Mouse (Mus musculus) ES-Bruce4 (cell line): ENCODE measurements around the gene Setd1b. TPM values are rescaled to one million over a fixed set of nuclear protein-coding genes. Genes with fewer than 3 reads are reported as not detected.

Experiments
- H3K27ac ChIP-seq: 2 replicates; pipeline ENCODE4 v1.5.1; 2012; ENCODE audit warnings: low read length, inconsistent platforms; ENCODE audit not compliant: insufficient read depth
- H3K27me3 ChIP-seq: 2 replicates; pipeline ENCODE4 v1.6.1; 2012; ENCODE audit warnings: mild to moderate bottlenecking, low read length, inconsistent platforms; ENCODE audit not compliant: control insufficient read depth, poor library complexity, insufficient read depth, severe bottlenecking
- H3K36me3 ChIP-seq: 2 replicates; pipeline ENCODE4 v1.6.1; 2012; ENCODE audit warnings: inconsistent platforms, mild to moderate bottlenecking, low read length, moderate library complexity; ENCODE audit not compliant: control insufficient read depth, poor library complexity, insufficient read depth, severe bottlenecking
- H3K4me1 ChIP-seq: one replicate; pipeline ENCODE4 v1.8.1; 2011; ENCODE audit warnings: low read length; ENCODE audit not compliant: control insufficient read depth, insufficient read depth
- H3K4me3 ChIP-seq: 2 replicates; pipeline ENCODE4 v1.5.1; 2011; ENCODE audit warnings: low read depth, mild to moderate bottlenecking, low read length
- H3K9ac ChIP-seq: 2 replicates; pipeline ENCODE4 v1.6.1; 2012; ENCODE audit warnings: low read depth, mild to moderate bottlenecking, inconsistent platforms; ENCODE audit not compliant: poor library complexity, severe bottlenecking
- H3K9me3 ChIP-seq: replicated peaks from 2 replicates; pipeline ENCODE4 v1.6.1; 2012; ENCODE audit warnings: mild to moderate bottlenecking, low read length, inconsistent platforms; ENCODE audit not compliant: control insufficient read depth, poor library complexity, insufficient read depth, severe bottlenecking
- CTCF ChIP-seq: IDR thresholded peaks from one replicate; pipeline ENCODE4 v1.8.1; 2011; ENCODE audit warnings: low read depth, low read length
- EP300 ChIP-seq: IDR thresholded peaks from 2 replicates; pipeline ENCODE4 v1.6.1; 2011; ENCODE audit warnings: low read depth, low read length; ENCODE audit not compliant: insufficient read depth
- POLR2A ChIP-seq: IDR thresholded peaks from one replicate; pipeline ENCODE4 v1.8.1; 2011; ENCODE audit warnings: low read length; ENCODE audit not compliant: insufficient read depth
- polyA plus RNA-seq: library from polyadenylated mRNA; stranded (reverse); fragments of >200 nt; gene quantifications from 2 replicates; pipeline ENCODE4 v1.2.4, GENCODE M21; 2011; ENCODE audit warnings: low read depth; ENCODE audit not compliant: missing spikeins, insufficient read depth, insufficient read length

The Setd1b gene
- 8.6 and 11.3 TPM in 2 replicates for polyA plus RNA-seq

- peak within 1 kb of the TSS; percentile 98 for H3K9ac ChIP-seq
- no peaks in the 10 kb centered on the region for H3K9me3 ChIP-seq
- H3K4me1 ChIP-seq = peaks cover 7% of the 10 kb centered on the region
- H3K4me3 ChIP-seq = peak within 1 kb of the TSS; percentile 92
- H3K36me3 ChIP-seq = no peaks in the 10 kb centered on the region
- H3K27ac ChIP-seq = peak within 1 kb of the TSS; percentile 73
- H3K27me3 ChIP-seq = no peaks in the 10 kb centered on the region
- TF ChIP-seq CTCF = no peak
- no peak for TF ChIP-seq EP300
- TF ChIP-seq POLR2A = no peak
Measured at GRCm38 (mm10) chr5:123142161-123143157, at the start of gene Setd1b. Gene Setd1b (plus strand): TSS chr5:123142193.

GRCm38 (mm10) chr5:123093077-123093633, 48.8 kb upstream of the Setd1b start:
- Histone ChIP-seq H3K27me3 (no peaks in the 10 kb centered on the region), H3K4me1 (no peaks in the 10 kb centered on the region), H3K9me3 (no peaks in the 10 kb centered on the region), H3K4me3 (no peak overlapping the region), H3K9ac (no peak overlapping the region), H3K36me3 (no peaks in the 10 kb centered on the region), H3K27ac (no peak overlapping the region)
- TF ChIP-seq EP300 (no peak), CTCF (no peak), POLR2A (no peak)

GRCm38 (mm10) chr5:123094238-123094991, 47.6 kb upstream of the Setd1b start:
- no peak overlapping the region for H3K4me3 ChIP-seq
- H3K27ac ChIP-seq = no peak overlapping the region
- H3K4me1 ChIP-seq = no peaks in the 10 kb centered on the region
- no peaks in the 10 kb centered on the region for H3K9me3 ChIP-seq
- no peak overlapping the region for H3K9ac ChIP-seq
- H3K36me3 ChIP-seq = no peaks in the 10 kb centered on the region
- TF ChIP-seq CTCF = no peak
- no peak for TF ChIP-seq POLR2A
- no peak for TF ChIP-seq EP300
- H3K27me3 ChIP-seq = no peaks in the 10 kb centered on the region

- Histone ChIP-seq H3K9me3 (no peaks in the 10 kb centered on the region), H3K4me3 (no peak overlapping the region), H3K36me3 (no peaks in the 10 kb centered on the region), H3K27ac (no peak overlapping the region), H3K9ac (no peak overlapping the region), H3K4me1 (no peaks in the 10 kb centered on the region), H3K27me3 (no peaks in the 10 kb centered on the region)
- TF ChIP-seq CTCF = no peak
- TF ChIP-seq POLR2A = no peak
- no peak for TF ChIP-seq EP300
Measured at GRCm38 (mm10) chr5:123096299-123096698, 45.7 kb upstream of the Setd1b start.

GRCm38 (mm10) chr5:123098487-123098886, 43.5 kb upstream of the Setd1b start:
- H3K27ac ChIP-seq = no peak overlapping the region
- TF ChIP-seq CTCF (no peak), EP300 (no peak), POLR2A (no peak)
- no peak overlapping the region for H3K4me3 ChIP-seq
- no peaks in the 10 kb centered on the region for H3K4me1 ChIP-seq
- H3K9me3 ChIP-seq = no peaks in the 10 kb centered on the region
- no peaks in the 10 kb centered on the region for H3K27me3 ChIP-seq
- no peak overlapping the region for H3K9ac ChIP-seq
- H3K36me3 ChIP-seq = no peaks in the 10 kb centered on the region
